Mouse (Mus musculus) midbrain, embryonic 12.5 days (tissue): Measurements from ENCODE around the gene Lrrc15. TPM values are rescaled to one million over a fixed set of nuclear protein-coding genes. Genes with fewer than 3 reads are reported as not detected.

Experiments used
- ATAC-seq: fragments of 200-750 bp; cut with Nextera tagmentation; 2 replicates; pipeline ENCODE4 v1.8.0; 2017; ENCODE audit warnings: low read depth, moderate TSS enrichment, moderate library complexity; ENCODE audit not compliant: low FRiP score
- H3K27ac ChIP-seq: fragments of 300-500 bp; sonication (generic); replicated peaks from 2 replicates; pipeline ENCODE4 v1.5.1; 2016; ENCODE audit warnings: mild to moderate bottlenecking
- H3K27me3 ChIP-seq: fragments of 300-500 bp; sonication (generic); 2 replicates; pipeline ENCODE4 v1.6.1; 2016; ENCODE audit warnings: mild to moderate bottlenecking
- H3K36me3 ChIP-seq: fragments of 300-500 bp; sonication (generic); 2 replicates; pipeline ENCODE4 v1.6.1; 2016
- H3K4me1 ChIP-seq: fragments of 300-500 bp; sonication (generic); 2 replicates; pipeline ENCODE4 v1.6.1; 2016
- H3K4me2 ChIP-seq: fragments of 300-500 bp; sonication (generic); replicated peaks from 2 replicates; pipeline ENCODE4 v1.6.1; 2016; ENCODE audit warnings: mild to moderate bottlenecking, moderate library complexity
- H3K4me3 ChIP-seq: fragments of 300-500 bp; sonication (generic); 2 replicates; pipeline ENCODE4 v1.5.1; 2016; ENCODE audit warnings: mild to moderate bottlenecking
- H3K9ac ChIP-seq: fragments of 300-500 bp; sonication (generic); replicated peaks from 2 replicates; pipeline ENCODE4 v1.6.1; 2016; ENCODE audit warnings: mild to moderate bottlenecking, moderate library complexity
- H3K9me3 ChIP-seq: fragments of 300-500 bp; sonication (generic); 2 replicates; pipeline ENCODE4 v1.6.1; 2016; ENCODE audit warnings: mild to moderate bottlenecking
- WGBS: fragments of 180-500 bp; shearing (Covaris S2); methylation state at CpG from one replicate; pipeline ENCODE4 v1.1.7; 2016; 5-methylcytosine and 5-hydroxymethylcytosine counted together
- polyA plus RNA-seq: library from polyadenylated mRNA; unstranded; fragments of >200 nt; fragmentation: Nextera tagmentation; extraction: Ambion mirVana; gene quantifications from 2 replicates; pipeline ENCODE4 v1.2.1, GENCODE M21; 2016

Gene Lrrc15
- polyA plus RNA-seq, 1 experiment from 2014 or later = 1.0 TPM

- H3K27me3 ChIP-seq = peaks cover 45% of the 10 kb centered on the region
- no peak overlapping the region for H3K9ac ChIP-seq
- H3K27ac ChIP-seq = no peak overlapping the region
- H3K4me2 ChIP-seq = no peak overlapping the region
- H3K36me3 ChIP-seq = no peaks in the 10 kb centered on the region
- 91% methylated on average over 6 of the region's 6 CpGs for WGBS
- no peak overlapping the region for H3K4me3 ChIP-seq
- H3K4me1 ChIP-seq = no peaks in the 10 kb centered on the region
- H3K9me3 ChIP-seq = no peaks in the 10 kb centered on the region
- no peak for ATAC-seq
These were observed 19.6 kb upstream of the Lrrc15 start for GRCm38 (mm10) chr16:30302686-30303085.

- H3K27ac ChIP-seq = no peak overlapping the region
- no peak overlapping the region for H3K4me3 ChIP-seq
- 74% methylated on average over 10 of the region's 10 CpGs for WGBS
- H3K36me3 ChIP-seq = no peaks in the 10 kb centered on the region
- H3K27me3 ChIP-seq = peaks cover 30% of the 10 kb centered on the region
- ATAC-seq = no peak
- no peaks in the 10 kb centered on the region for H3K4me1 ChIP-seq
- no peak overlapping the region for H3K4me2 ChIP-seq
- H3K9ac ChIP-seq = no peak overlapping the region
- H3K9me3 ChIP-seq = no peaks in the 10 kb centered on the region
These were observed 16.7 kb upstream of the Lrrc15 start for GRCm38 (mm10) chr16:30299711-30300277.

GRCm38 (mm10) chr16:30297450-30297849, 14.4 kb upstream of the Lrrc15 start:
- 91% methylated on average over 7 of the region's 7 CpGs for WGBS
- Histone ChIP-seq H3K4me3 (no peak overlapping the region), H3K27me3 (peaks cover 10% of the 10 kb centered on the region), H3K4me1 (no peaks in the 10 kb centered on the region), H3K27ac (no peak overlapping the region), H3K4me2 (no peak overlapping the region), H3K9me3 (no peaks in the 10 kb centered on the region), H3K36me3 (no peaks in the 10 kb centered on the region), H3K9ac (no peak overlapping the region)
- ATAC-seq = no peak

- Histone ChIP-seq H3K4me2 (no peak overlapping the region), H3K4me3 (no peak overlapping the region), H3K9ac (no peak overlapping the region), H3K27me3 (peaks cover 8% of the 10 kb centered on the region), H3K27ac (no peak overlapping the region), H3K4me1 (no peaks in the 10 kb centered on the region), H3K9me3 (no peaks in the 10 kb centered on the region), H3K36me3 (no peaks in the 10 kb centered on the region)
- ATAC-seq = no peak
- WGBS = 86% methylated on average over 11 of the region's 11 CpGs
These were observed 13.7 kb upstream of the Lrrc15 start for GRCm38 (mm10) chr16:30296601-30297275.

GRCm38 (mm10) chr16:30295106-30295505, 12.1 kb upstream of the Lrrc15 start:
- H3K4me2 ChIP-seq = no peak overlapping the region
- no peaks in the 10 kb centered on the region for H3K9me3 ChIP-seq
- WGBS = 95% methylated on average over 7 of the region's 7 CpGs
- no peak overlapping the region for H3K27ac ChIP-seq
- H3K9ac ChIP-seq = no peak overlapping the region
- ATAC-seq = no peak
- no peaks in the 10 kb centered on the region; the same call in 1 of the 2 replicates for H3K4me1 ChIP-seq
- no peak overlapping the region for H3K4me3 ChIP-seq
- H3K27me3 ChIP-seq = peaks cover 8% of the 10 kb centered on the region
- no peaks in the 10 kb centered on the region for H3K36me3 ChIP-seq

GRCm38 (mm10) chr16:30290436-30290835, 7.4 kb upstream of the Lrrc15 start:
- 77% methylated on average over 6 of the region's 6 CpGs for WGBS
- H3K9me3 ChIP-seq = no peaks in the 10 kb centered on the region
- H3K27me3 ChIP-seq = peaks cover 22% of the 10 kb centered on the region
- no peak overlapping the region for H3K9ac ChIP-seq
- H3K4me1 ChIP-seq = no peaks in the 10 kb centered on the region; the same call in 1 of the 2 replicates
- H3K36me3 ChIP-seq = no peaks in the 10 kb centered on the region
- H3K27ac ChIP-seq = no peak overlapping the region
- no peak for ATAC-seq
- H3K4me2 ChIP-seq = no peak overlapping the region
- H3K4me3 ChIP-seq = no peak overlapping the region

GRCm38 (mm10) chr16:30285701-30286100, 2.6 kb upstream of the Lrrc15 start:
- ATAC-seq = no peak
- no peak overlapping the region for H3K4me3 ChIP-seq
- no peak overlapping the region for H3K9ac ChIP-seq
- H3K36me3 ChIP-seq = no peaks in the 10 kb centered on the region
- 50% methylated on average over 4 of the region's 4 CpGs for WGBS
- no peak overlapping the region for H3K4me2 ChIP-seq
- H3K9me3 ChIP-seq = no peaks in the 10 kb centered on the region
- H3K27ac ChIP-seq = no peak overlapping the region
- peaks cover 15% of the 10 kb centered on the region; the same call in 1 of the 2 replicates for H3K4me1 ChIP-seq
- peaks cover 68% of the 10 kb centered on the region for H3K27me3 ChIP-seq

GRCm38 (mm10) chr16:30283743-30284337, 784 bp upstream of the Lrrc15 start:
- Histone ChIP-seq H3K4me3 (peak overlapping the region; percentile 23), H3K4me1 (peaks cover 15% of the 10 kb centered on the region; the same call in 1 of the 2 replicates), H3K36me3 (no peaks in the 10 kb centered on the region), H3K27me3 (peaks cover 75% of the 10 kb centered on the region), H3K27ac (no peak overlapping the region), H3K9ac (no peak overlapping the region), H3K9me3 (no peaks in the 10 kb centered on the region), H3K4me2 (peak overlapping the region; percentile 46)
- 2% methylated on average over 15 of the region's 15 CpGs for WGBS
- peak; percentile 73 for ATAC-seq

GRCm38 (mm10) chr16:30280676-30281297, 2.3 kb downstream of the Lrrc15 start:
- no peaks in the 10 kb centered on the region for H3K9me3 ChIP-seq
- no peak overlapping the region for H3K27ac ChIP-seq
- no peaks in the 10 kb centered on the region for H3K36me3 ChIP-seq
- no peak overlapping the region for H3K4me3 ChIP-seq
- peaks cover 15% of the 10 kb centered on the region; the same call in 1 of the 2 replicates for H3K4me1 ChIP-seq
- H3K9ac ChIP-seq = no peak overlapping the region
- H3K4me2 ChIP-seq = no peak overlapping the region
- WGBS = 13% methylated on average over 4 of the region's 4 CpGs
- ATAC-seq = no peak
- H3K27me3 ChIP-seq = peaks cover 65% of the 10 kb centered on the region

GRCm38 (mm10) chr16:30278406-30278805, 4.7 kb downstream of the Lrrc15 start:
- 90% methylated on average over 11 of the region's 11 CpGs for WGBS
- H3K4me3 ChIP-seq = no peak overlapping the region

GRCm38 (mm10) chr16:30275558-30276340, 7.3 kb downstream of the Lrrc15 start:
- 82% methylated on average over 15 of the region's 15 CpGs for WGBS
- Histone ChIP-seq H3K9ac (no peak overlapping the region), H3K27me3 (peaks cover 27% of the 10 kb centered on the region; the same call in 1 of the 2 replicates), H3K27ac (no peak overlapping the region), H3K4me2 (no peak overlapping the region), H3K9me3 (no peaks in the 10 kb centered on the region), H3K4me3 (no peak overlapping the region), H3K36me3 (no peaks in the 10 kb centered on the region), H3K4me1 (peaks cover 12% of the 10 kb centered on the region; the same call in 1 of the 2 replicates)
- no peak for ATAC-seq

More at GRCm38 (mm10) chr16:30278406-30278805, 4.7 kb downstream of the Lrrc15 start:
- peaks cover 48% of the 10 kb centered on the region for H3K27me3 ChIP-seq
- H3K9ac ChIP-seq = no peak overlapping the region
- H3K27ac ChIP-seq = no peak overlapping the region
- H3K4me1 ChIP-seq = peaks cover 7% of the 10 kb centered on the region; the same call in 1 of the 2 replicates
- no peaks in the 10 kb centered on the region for H3K9me3 ChIP-seq
- no peak for ATAC-seq
- no peak overlapping the region for H3K4me2 ChIP-seq
- no peaks in the 10 kb centered on the region for H3K36me3 ChIP-seq
